Mouse (Mus musculus): Measurements from ENCODE around the gene Nmi. TPM values are rescaled to one million over a fixed set of nuclear protein-coding genes. Genes with fewer than 3 reads are reported as not detected.
A peak's percentile ranks its signal among the peaks of the same experiment; 100 is the strongest.
"Not testable (repeated sequence)": the region's sequence is repeated elsewhere in the genome, so short reads cannot be mapped to it uniquely, and the experiment has no call there.

The Nmi gene
- polyA plus RNA-seq (2015; fragmentation: Nextera tagmentation; extraction: Ambion mirVana) = 10.6 and 13.6 TPM in 2 replicates

DNA sequence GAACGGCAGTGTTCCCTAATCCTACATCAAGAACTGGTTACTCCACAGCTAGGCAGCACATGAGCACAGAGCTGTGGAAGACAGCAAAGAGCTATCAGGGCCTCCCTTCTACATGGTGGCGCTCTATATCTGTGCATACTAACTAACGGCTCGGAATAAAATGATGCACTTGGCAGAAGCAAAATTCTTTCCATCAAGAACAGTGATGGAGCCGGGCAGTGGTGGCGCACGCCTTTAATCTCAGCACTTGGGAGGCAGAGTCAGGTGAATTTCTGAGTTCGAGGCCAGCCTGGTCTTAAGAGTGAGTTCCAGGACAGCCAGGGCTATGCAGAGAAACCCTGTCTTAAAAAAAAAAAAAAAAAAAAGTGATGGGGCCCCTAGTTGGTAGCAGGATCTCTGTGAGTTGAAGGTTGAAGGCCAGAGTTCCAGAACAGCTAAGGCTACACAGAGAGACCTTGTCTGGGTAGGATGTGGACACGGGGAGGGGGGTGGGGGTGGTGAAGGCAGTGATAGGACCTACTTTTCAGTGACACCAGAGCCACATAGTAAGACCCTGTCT lies at the start of gene Nmi:
Gene Nmi, minus strand, starts transcription at position 85 of the 559 bp plus-strand sequence.
- 65% methylated on average over 9 of the region's 9 CpGs for WGBS (ENCODE audit: insufficient replicate concordance)
- ATAC-seq (ENCODE audit: low read depth) = peak; percentile 71
- DNase-seq = no peak

DNA sequence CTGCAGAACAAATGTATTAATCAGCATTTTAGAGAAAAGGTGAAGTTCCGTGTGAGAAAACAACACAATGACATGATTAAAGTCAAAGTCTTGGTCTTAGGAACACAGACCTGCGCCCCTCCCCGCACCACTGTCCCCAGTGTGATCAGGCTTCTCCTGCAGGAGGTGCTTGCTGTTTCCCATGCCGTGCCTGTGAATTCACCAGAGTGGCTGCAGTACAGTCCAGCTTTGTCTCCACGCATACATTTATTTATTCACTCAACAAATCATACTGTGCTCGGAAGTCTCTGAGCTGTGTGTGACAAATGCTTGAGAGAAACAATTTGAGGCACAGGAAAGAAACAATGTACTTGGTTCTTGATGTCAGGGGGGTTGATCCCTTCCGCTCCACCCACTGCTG lies 43.1 kb upstream of the Nmi start:
- 39% methylated on average over 7 of the region's 7 CpGs for WGBS (ENCODE audit: insufficient replicate concordance)
- no peak for ATAC-seq (ENCODE audit: low read depth)
- no peak overlapping the region for H3K4me3 ChIP-seq (replicated peaks)
- DNase-seq = no peak
- H3K9me3 ChIP-seq (replicated peaks) = no peaks in the 10 kb centered on the region
- no peak overlapping the region for H3K9ac ChIP-seq
- H3K4me1 ChIP-seq (replicated peaks) = no peaks in the 10 kb centered on the region
- H3K4me2 ChIP-seq = no peak overlapping the region
- H3K27ac ChIP-seq = no peak overlapping the region
- H3K27me3 ChIP-seq = no peaks in the 10 kb centered on the region
- H3K36me3 ChIP-seq = no peaks in the 10 kb centered on the region

More for the DNA sequence above, at the start of gene Nmi:
- peak within 1 kb of the TSS; percentile 74 for H3K9ac ChIP-seq
- H3K36me3 ChIP-seq = no peaks in the 10 kb centered on the region
- no peaks in the 10 kb centered on the region for H3K9me3 ChIP-seq (replicated peaks)
- H3K27ac ChIP-seq = peak within 1 kb of the TSS; percentile 71
- H3K4me2 ChIP-seq = peak within 1 kb of the TSS; percentile 80
- H3K4me3 ChIP-seq (replicated peaks) = peak within 1 kb of the TSS; percentile 77
- peaks cover 14% of the 10 kb centered on the region for H3K4me1 ChIP-seq (replicated peaks)
- H3K27me3 ChIP-seq = no peaks in the 10 kb centered on the region

DNA sequence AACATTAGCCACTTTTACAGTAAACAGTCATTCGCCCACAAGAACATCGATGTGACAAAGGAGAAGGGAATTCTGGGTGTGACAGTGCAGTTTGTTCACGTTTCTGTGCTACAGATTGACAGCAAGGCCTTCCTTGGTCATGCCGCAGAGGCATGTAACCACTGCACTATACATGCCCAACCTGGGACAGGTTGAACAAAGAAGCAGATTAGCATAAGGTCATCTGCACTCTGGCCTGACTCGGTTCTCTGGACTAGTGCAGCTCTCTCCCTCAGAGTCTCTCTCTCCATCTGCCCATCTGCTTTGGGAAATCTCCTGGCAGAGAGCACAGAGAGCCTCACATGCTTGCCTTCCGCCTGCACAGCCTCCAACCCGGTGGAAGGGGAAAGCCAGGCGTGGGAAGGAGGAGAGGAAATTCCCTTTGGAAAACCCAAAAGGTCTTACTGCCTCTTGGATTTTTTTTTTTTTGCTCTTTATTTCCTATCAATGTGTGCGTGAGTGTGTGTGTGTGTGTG lies 40.1 kb upstream of the Nmi start:
- H3K4me3 ChIP-seq (replicated peaks) = no peak overlapping the region
- 63% methylated on average over 9 of the region's 9 CpGs for WGBS (ENCODE audit: insufficient replicate concordance)
- H3K9ac ChIP-seq = no peak overlapping the region
- ATAC-seq (ENCODE audit: low read depth) (no peak), DNase-seq (no peak)
- no peaks in the 10 kb centered on the region for H3K9me3 ChIP-seq (replicated peaks)
- H3K36me3 ChIP-seq = no peaks in the 10 kb centered on the region
- no peak overlapping the region for H3K4me2 ChIP-seq
- H3K4me1 ChIP-seq (replicated peaks) = no peaks in the 10 kb centered on the region
- H3K27ac ChIP-seq = no peak overlapping the region
- H3K27me3 ChIP-seq = no peaks in the 10 kb centered on the region

DNA sequence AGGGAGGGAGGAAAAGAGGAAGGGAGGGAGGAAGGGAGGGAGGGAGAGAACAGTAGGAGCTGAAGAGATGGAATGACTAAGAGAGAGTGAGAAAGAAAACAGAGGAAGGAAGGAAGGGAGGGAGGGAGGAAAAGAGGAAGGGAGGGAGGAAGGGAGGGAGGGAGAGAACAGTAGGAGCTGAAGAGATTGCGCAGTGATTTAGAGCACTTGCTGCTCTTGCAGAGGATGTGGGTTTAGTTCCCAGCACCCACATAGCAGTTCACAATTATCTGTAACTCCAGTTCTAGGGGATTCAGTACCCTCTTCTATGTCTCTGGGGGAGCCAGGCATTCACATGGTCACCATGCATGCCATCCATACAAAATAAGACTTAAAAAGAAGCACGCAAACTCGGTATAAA lies 38.5 kb upstream of the Nmi start:
- H3K4me1 ChIP-seq (replicated peaks); H3K4me3 ChIP-seq (replicated peaks); H3K27ac ChIP-seq; H3K4me2 ChIP-seq; H3K36me3 ChIP-seq; H3K27me3 ChIP-seq; ATAC-seq (ENCODE audit: low read depth); H3K9me3 ChIP-seq (replicated peaks); H3K9ac ChIP-seq; DNase-seq: not testable (repeated sequence)
- WGBS (ENCODE audit: insufficient replicate concordance) = 74% methylated on average over 3 of the region's 3 CpGs

DNA sequence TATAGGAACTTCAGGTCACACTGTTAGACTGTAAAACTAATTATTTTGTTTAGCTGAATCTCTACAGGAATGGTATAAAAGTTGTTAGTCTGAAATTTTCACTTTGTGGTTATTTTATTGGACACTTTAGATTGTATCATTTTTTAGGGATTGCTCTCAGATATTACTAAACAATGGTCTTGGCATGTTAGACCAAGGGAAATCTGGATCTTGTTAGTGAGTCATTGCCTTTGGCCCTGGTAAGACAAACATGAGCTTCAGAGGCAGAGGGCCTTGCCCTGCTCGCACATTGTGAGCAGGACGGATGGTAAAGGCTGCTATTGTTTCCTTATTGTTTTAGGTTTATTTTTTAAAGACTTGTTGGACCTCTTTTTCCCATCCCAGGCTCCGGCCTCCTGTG lies 33.1 kb upstream of the Nmi start:
- no peak for ATAC-seq (ENCODE audit: low read depth)
- Histone ChIP-seq H3K27me3 (no peaks in the 10 kb centered on the region), H3K36me3 (no peaks in the 10 kb centered on the region), H3K9me3 (replicated peaks) (no peaks in the 10 kb centered on the region), H3K4me3 (replicated peaks) (no peak overlapping the region), H3K4me1 (replicated peaks) (no peaks in the 10 kb centered on the region), H3K9ac (no peak overlapping the region), H3K27ac (no peak overlapping the region), H3K4me2 (no peak overlapping the region)
- 74% methylated on average over 3 of the region's 3 CpGs for WGBS (ENCODE audit: insufficient replicate concordance)
- DNase-seq = no peak

DNA sequence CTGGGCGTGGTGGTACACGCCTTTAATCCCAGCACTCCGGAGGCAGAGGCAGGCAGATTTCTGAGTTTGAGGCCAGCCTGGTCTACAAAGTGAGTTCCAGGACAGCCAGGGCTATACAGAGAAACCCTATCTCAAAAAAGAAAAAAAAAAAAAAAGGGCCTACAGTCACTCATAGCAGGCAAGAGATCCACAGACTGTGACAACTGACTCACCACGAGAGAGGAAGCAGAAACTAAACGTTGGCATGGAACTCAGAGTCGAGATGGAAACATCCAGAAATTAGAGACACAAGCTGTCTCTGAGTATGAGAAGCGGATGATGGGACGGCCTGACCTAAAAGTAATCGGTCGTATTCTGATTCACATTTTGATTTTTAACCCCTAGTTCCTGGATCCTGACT lies 29.0 kb upstream of the Nmi start:
- not testable (repeated sequence) for H3K9ac ChIP-seq; H3K27me3 ChIP-seq; H3K9me3 ChIP-seq (replicated peaks); H3K27ac ChIP-seq; H3K4me2 ChIP-seq; ATAC-seq (ENCODE audit: low read depth); H3K4me1 ChIP-seq (replicated peaks); DNase-seq; H3K4me3 ChIP-seq (replicated peaks); H3K36me3 ChIP-seq
- 70% methylated on average over 10 of the region's 10 CpGs for WGBS (ENCODE audit: insufficient replicate concordance)

DNA sequence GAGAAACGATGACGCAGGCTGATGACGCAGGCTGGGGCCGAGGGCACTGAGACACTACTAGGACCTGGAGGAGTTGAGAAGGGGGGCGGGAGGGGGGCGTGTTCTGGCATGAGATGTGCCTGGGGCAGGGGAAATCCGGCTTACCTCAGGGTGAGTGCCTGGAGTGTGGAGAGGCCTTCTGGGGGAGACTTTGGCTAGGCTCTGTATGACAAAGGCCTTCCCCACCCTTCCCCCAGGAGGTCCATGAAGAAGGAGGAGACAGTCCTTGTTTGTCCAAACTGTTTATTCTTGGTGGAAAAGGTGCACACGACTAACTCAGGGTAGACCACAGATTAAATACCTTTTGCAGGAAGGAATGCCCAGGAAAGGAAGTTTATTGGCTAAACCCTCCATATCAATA lies 28.2 kb upstream of the Nmi start:
- Histone ChIP-seq H3K36me3 (no peaks in the 10 kb centered on the region), H3K9me3 (replicated peaks) (no peaks in the 10 kb centered on the region), H3K27me3 (no peaks in the 10 kb centered on the region), H3K4me1 (replicated peaks) (no peaks in the 10 kb centered on the region), H3K27ac (no peak overlapping the region), H3K9ac (no peak overlapping the region), H3K4me3 (replicated peaks) (no peak overlapping the region), H3K4me2 (no peak overlapping the region)
- no peak for DNase-seq
- WGBS (ENCODE audit: insufficient replicate concordance) = 77% methylated on average over 8 of the region's 8 CpGs
- no peak for ATAC-seq (ENCODE audit: low read depth)

DNA sequence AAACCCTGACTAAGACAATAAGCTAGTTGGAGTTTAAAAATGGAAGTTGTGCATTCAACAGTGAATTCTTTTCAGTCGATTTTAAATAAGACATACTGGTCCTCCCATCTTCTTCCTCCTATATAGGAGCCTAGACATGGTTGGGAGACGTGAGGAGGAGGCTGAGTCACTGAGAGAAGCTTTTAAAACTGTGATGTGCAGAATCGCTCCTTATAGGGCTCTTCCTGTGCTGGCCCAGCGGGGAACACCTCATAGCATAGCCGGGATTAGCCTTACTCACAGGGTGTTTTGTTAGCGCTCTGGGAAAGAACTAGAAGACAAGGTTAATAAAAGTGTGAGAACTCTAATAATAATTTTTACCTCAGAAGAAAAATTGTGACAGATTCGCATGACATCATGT lies 26.7 kb upstream of the Nmi start:
- no peak for ATAC-seq (ENCODE audit: low read depth)
- H3K9me3 ChIP-seq (replicated peaks) = no peaks in the 10 kb centered on the region
- 59% methylated on average over 7 of the region's 7 CpGs for WGBS (ENCODE audit: insufficient replicate concordance)

DNA sequence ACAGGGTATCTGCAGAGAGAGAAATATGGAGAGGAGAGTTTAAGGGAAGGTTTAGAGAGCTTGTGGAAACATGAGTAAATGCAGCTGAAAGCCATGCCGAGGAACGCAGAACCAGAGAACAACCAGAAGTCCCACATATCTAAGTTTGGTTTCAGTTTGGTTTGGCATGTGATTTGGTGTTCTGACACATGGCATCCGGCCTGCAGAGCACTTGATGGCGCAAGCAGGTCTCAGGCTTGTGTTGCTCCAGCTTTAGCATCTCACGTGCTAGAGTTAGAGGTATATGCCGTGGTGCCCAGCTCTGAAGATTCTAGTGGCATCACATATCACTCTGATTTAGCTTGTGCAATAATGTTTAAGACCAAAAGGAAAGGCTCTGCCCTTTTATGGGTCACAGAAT lies 18.2 kb upstream of the Nmi start:
- H3K4me1 ChIP-seq (replicated peaks) = no peaks in the 10 kb centered on the region
- no peak overlapping the region for H3K27ac ChIP-seq
- no peak overlapping the region for H3K4me3 ChIP-seq (replicated peaks)
- H3K27me3 ChIP-seq = no peaks in the 10 kb centered on the region
- ATAC-seq (ENCODE audit: low read depth) (no peak), DNase-seq (no peak)
- H3K9me3 ChIP-seq (replicated peaks) = no peaks in the 10 kb centered on the region
- H3K36me3 ChIP-seq = no peaks in the 10 kb centered on the region
- no peak overlapping the region for H3K4me2 ChIP-seq
- no peak overlapping the region for H3K9ac ChIP-seq
- WGBS (ENCODE audit: insufficient replicate concordance) = 72% methylated on average over 6 of the region's 6 CpGs

More for the DNA sequence above, 26.7 kb upstream of the Nmi start:
- Histone ChIP-seq H3K9ac (no peak overlapping the region), H3K4me2 (no peak overlapping the region), H3K36me3 (no peaks in the 10 kb centered on the region), H3K4me1 (replicated peaks) (no peaks in the 10 kb centered on the region), H3K27me3 (no peaks in the 10 kb centered on the region), H3K27ac (no peak overlapping the region), H3K4me3 (replicated peaks) (no peak overlapping the region)
- DNase-seq = no peak

DNA sequence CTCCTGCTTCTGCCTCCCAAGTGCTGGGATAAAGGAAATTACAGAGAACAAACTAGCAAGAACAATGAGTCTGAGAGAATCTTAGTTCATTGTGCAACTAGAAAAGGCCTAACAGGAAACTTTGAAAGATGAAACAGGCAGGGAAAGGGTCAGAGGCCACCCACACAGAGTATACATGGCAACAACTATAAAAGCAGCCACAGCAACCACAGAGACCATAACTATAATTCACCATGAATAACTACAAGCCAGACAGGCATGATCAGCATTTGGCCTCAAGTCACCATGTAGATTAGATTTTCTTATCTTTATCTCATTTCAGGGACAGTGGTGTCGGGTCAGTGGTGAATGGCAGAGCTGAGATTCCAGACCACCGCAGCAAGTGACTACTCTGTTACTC lies 16.3 kb upstream of the Nmi start:
- Histone ChIP-seq H3K27me3 (no peaks in the 10 kb centered on the region), H3K27ac (no peak overlapping the region), H3K9me3 (replicated peaks) (no peaks in the 10 kb centered on the region), H3K9ac (no peak overlapping the region), H3K36me3 (no peaks in the 10 kb centered on the region), H3K4me1 (replicated peaks) (no peaks in the 10 kb centered on the region), H3K4me3 (replicated peaks) (no peak overlapping the region), H3K4me2 (no peak overlapping the region)
- ATAC-seq (ENCODE audit: low read depth) = no peak
- DNase-seq = no peak
- WGBS (ENCODE audit: insufficient replicate concordance) = 40% methylated on average over 2 of the region's 2 CpGs

DNA sequence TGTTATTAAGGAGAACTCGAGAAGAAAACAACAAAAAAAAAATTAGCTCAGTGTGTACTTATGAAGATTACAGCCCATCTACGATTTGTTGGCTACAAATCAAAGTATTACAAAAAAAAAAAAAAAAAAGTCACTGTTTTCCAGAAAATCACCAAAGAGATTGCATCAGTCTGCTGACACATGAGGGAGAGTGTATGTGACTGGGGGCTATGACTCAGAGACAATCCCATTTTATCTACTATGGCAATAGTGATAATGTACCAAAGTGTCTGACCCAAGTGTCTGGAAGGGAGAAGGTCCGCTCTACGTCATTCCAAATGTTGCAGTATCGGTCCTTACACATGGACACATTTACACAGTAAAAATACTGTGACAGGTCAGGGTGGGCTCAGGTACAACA lies 13.4 kb upstream of the Nmi start:
- Histone ChIP-seq H3K4me2 (no peak overlapping the region), H3K9me3 (replicated peaks) (no peaks in the 10 kb centered on the region), H3K4me3 (replicated peaks) (no peak overlapping the region), H3K27ac (no peak overlapping the region), H3K9ac (no peak overlapping the region), H3K36me3 (no peaks in the 10 kb centered on the region), H3K27me3 (no peaks in the 10 kb centered on the region), H3K4me1 (replicated peaks) (peaks cover 4% of the 10 kb centered on the region; the same call in 1 of the 2 replicates)
- 76% methylated on average over 5 of the region's 5 CpGs for WGBS (ENCODE audit: insufficient replicate concordance)
- no peak for DNase-seq
- ATAC-seq (ENCODE audit: low read depth) = no peak

DNA sequence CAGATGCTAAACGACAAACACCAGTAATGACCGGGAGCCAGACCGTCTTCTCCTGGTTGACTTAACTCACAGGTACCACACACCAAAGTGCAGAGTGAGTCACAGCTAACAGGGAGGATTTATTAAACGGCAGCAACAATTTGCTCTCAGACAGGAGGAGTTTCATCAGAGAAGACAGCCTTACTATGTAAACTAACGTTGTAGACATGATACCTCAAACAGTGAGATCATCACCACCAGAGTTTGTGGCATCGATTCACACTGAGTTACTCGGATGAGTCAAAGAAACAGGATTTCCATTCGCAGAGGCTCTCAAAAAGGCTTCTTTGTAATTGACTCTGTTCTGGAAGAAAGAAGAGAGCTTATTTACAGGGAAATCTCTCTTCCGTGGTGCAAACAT lies 12.9 kb upstream of the Nmi start:
- Histone ChIP-seq H3K4me1 (replicated peaks) (peaks cover 7% of the 10 kb centered on the region; the same call in 1 of the 2 replicates), H3K4me3 (replicated peaks) (no peak overlapping the region), H3K4me2 (no peak overlapping the region), H3K9ac (no peak overlapping the region), H3K27ac (no peak overlapping the region), H3K36me3 (no peaks in the 10 kb centered on the region), H3K9me3 (replicated peaks) (no peaks in the 10 kb centered on the region), H3K27me3 (no peaks in the 10 kb centered on the region)
- WGBS (ENCODE audit: insufficient replicate concordance) = 71% methylated on average over 9 of the region's 9 CpGs
- no peak for DNase-seq
- ATAC-seq (ENCODE audit: low read depth) = no peak

Measured in liver, embryonic 13.5 days (tissue).